Mouse (Mus musculus) embryonic facial prominence, embryonic 10.5 days (tissue): Measurements from ENCODE around the gene Bok. TPM values are rescaled to one million over a fixed set of nuclear protein-coding genes. Genes with fewer than 3 reads are reported as not detected.

ENCODE experiments used
- DNase-seq: peaks from one replicate; pipeline ENCODE4 v3.0.0-alpha.2; 2017; ENCODE audit warnings: low spot score
- H3K27ac ChIP-seq: fragments of 300-500 bp; sonication (generic); replicated peaks from 2 replicates; pipeline ENCODE4 v1.5.1; 2016; ENCODE audit warnings: mild to moderate bottlenecking
- H3K27me3 ChIP-seq: fragments of 300-500 bp; sonication (generic); replicated peaks from 2 replicates; pipeline ENCODE4 v1.6.1; 2016; ENCODE audit warnings: low read depth, mild to moderate bottlenecking; ENCODE audit not compliant: poor library complexity, severe bottlenecking
- H3K36me3 ChIP-seq: fragments of 300-500 bp; sonication (generic); replicated peaks from 2 replicates; pipeline ENCODE4 v1.6.1; 2016; ENCODE audit warnings: mild to moderate bottlenecking, moderate library complexity
- H3K4me1 ChIP-seq: fragments of 300-500 bp; sonication (generic); 2 replicates; pipeline ENCODE4 v1.6.1; 2016
- H3K4me3 ChIP-seq: fragments of 300-500 bp; sonication (generic); 2 replicates; pipeline ENCODE4 v1.5.1; 2016; ENCODE audit warnings: mild to moderate bottlenecking, moderate library complexity
- H3K9me3 ChIP-seq: fragments of 300-500 bp; sonication (generic); 2 replicates; pipeline ENCODE4 v1.6.1; 2016; ENCODE audit warnings: mild to moderate bottlenecking
- WGBS: fragments of 180-500 bp; shearing (Covaris S2); methylation state at CpG from one replicate; pipeline ENCODE4 v1.1.7; 2016; 5-methylcytosine and 5-hydroxymethylcytosine counted together
- polyA plus RNA-seq: library from polyadenylated mRNA; unstranded; fragments of >200 nt; fragmentation: Nextera tagmentation; extraction: Ambion mirVana; gene quantifications from 2 replicates; pipeline ENCODE4 v1.2.1, GENCODE M21; 2016

Gene Bok
- polyA plus RNA-seq, 1 experiment from 2014 or later = 38.6 TPM

DNA sequence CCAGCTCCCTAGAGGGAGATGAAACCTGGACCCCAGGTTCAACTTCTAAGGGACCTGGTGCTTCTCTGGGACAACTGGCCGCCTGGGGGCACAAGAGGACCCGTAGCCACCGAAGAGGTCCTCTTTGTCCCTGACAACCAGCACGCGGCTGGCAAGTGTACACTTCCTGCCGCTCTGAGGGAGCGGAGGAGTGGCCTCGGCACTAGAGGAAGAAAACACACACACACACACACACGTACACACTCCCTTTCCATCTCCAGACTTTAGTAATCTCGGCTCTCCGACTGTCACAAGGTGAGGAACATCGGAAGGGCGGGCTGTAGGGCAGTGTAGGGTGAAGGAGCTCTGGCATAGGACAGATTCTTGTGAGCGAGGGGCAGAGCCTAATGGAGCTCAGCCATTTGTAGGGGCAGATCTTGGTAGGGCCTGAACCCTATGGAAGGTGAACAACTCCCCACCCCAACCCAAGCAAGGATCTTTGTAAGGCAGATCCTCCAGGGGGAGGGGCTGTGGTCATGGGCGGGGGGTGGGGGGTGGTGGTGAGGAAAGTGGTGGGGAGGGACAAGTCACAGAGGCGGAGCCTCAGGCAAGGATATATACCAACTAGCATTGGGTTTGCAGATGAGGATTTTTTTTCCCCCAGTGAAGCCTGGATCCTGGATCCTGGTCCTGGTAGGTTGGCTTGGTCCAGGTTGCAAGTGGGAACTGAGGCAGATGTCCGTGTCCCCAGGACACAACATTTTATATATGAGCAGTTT lies 16.5 kb upstream of the Bok start:
- Histone ChIP-seq H3K9me3 (no peaks in the 10 kb centered on the region), H3K4me3 (peak overlapping the region; percentile 52), H3K36me3 (no peaks in the 10 kb centered on the region), H3K27me3 (0 out of 2 replicates have a peak, but pooled peaks cover 10% of the 10 kb centered on the region), H3K4me1 (peaks cover 35% of the 10 kb centered on the region), H3K27ac (peak overlapping the region; percentile 89)
- whole genome bisulfite sequencing = 9% methylated on average over 17 of the region's 17 CpGs
- peak; percentile 84 for DNase-seq

DNA sequence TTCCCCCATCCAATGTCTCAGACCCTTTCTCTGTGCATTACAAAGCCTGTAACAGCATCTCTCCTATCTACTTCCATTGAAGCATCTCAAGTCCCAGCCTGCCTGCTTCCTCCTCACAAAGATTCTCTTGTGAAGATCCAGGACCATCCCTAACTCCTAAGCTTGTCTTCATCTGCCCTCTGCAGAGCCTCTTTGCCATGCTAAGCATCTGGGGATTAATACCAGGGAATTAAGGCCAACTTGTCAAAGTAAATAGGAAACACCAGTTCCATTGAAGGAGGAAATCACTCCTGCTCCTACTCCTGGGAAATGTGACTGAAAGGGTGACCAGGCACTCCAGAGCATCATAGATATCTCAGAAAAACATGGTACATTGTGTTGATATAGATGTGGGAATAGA lies 15.5 kb upstream of the Bok start:
- H3K36me3 ChIP-seq = no peaks in the 10 kb centered on the region
- H3K27me3 ChIP-seq = 0 out of 2 replicates have a peak, but pooled peaks cover 10% of the 10 kb centered on the region
- no peak overlapping the region for H3K27ac ChIP-seq
- no peak for DNase-seq
- peaks cover 35% of the 10 kb centered on the region for H3K4me1 ChIP-seq
- no peak overlapping the region for H3K4me3 ChIP-seq
- no peaks in the 10 kb centered on the region for H3K9me3 ChIP-seq

DNA sequence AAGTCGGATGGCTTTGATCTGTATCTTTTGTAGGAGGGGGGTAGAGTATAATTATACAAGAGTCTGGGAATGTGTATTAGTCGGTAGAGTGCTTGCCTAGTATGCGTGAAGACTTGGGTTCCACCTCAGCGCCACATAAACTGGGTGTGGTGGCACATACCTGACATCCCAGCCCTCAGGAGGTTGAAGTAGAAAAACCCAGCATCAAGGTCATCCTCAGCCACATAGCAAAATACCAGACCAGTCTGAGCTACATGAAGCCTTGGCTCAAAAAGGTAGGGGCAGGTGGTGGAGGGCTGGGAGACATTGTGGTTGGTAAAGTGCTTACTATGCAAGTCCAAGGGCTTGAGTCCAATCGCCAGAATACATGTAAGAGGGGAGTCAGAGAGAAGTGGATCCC lies 12.8 kb upstream of the Bok start:
- 89% methylated on average over 5 of the region's 5 CpGs for WGBS

GRCm38 (mm10) chr1:93678386-93678785 lies 7.1 kb upstream of the Bok start:
- WGBS = 74% methylated on average over 2 of the region's 2 CpGs
- no peaks in the 10 kb centered on the region for H3K36me3 ChIP-seq
- H3K27ac ChIP-seq = no peak overlapping the region
- no peak overlapping the region for H3K4me3 ChIP-seq
- peaks cover under 1% of the 10 kb centered on the region; the same call in 1 of the 2 replicates for H3K27me3 ChIP-seq
- no peaks in the 10 kb centered on the region for H3K4me1 ChIP-seq
- no peak for DNase-seq
- peaks cover 7% of the 10 kb centered on the region; the same call in 1 of the 2 replicates for H3K9me3 ChIP-seq

More for the DNA sequence above, 12.8 kb upstream of the Bok start:
- Histone ChIP-seq H3K27me3 (no peaks in the 10 kb centered on the region), H3K4me1 (peaks cover 32% of the 10 kb centered on the region), H3K9me3 (no peaks in the 10 kb centered on the region), H3K36me3 (no peaks in the 10 kb centered on the region), H3K27ac (no peak overlapping the region), H3K4me3 (no peak overlapping the region)
- no peak for DNase-seq

DNA sequence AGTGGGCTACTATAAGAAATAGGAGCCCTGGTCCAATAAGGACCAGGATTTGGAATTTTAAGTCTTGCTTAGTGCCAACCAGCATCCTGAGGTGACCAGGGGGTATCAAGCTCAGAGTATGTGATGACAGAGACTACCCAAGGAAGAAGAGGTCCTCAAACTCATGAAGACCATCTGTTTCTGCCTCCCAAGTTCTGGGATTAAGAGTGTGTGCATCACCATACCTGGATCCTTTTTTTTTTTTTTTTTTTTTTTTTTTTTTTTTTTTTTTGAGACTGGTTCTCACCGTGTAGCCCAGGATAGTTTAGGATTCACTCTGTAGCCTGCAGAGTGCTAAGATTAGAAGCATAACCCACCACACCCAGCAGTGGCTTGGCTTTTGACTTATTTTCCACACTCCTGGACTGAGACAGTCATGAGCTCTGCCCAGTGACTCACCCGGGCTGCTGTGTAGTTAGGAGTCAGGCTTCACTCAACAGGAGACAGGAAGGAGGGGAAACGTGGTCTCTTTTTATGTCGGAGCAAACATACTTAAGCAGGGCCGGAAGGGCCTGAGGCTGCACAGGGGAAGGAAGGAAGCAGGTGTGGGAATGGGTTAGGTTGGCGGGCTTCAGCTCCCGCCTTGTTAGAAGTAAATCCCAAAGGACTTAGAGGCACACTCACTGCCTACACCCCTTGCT lies 5.4 kb upstream of the Bok start:
- H3K27ac ChIP-seq = no peak overlapping the region
- no peak overlapping the region for H3K4me3 ChIP-seq
- H3K4me1 ChIP-seq = no peaks in the 10 kb centered on the region
- no peaks in the 10 kb centered on the region for H3K36me3 ChIP-seq
- peaks cover 7% of the 10 kb centered on the region; the same call in 1 of the 2 replicates for H3K9me3 ChIP-seq
- 71% methylated on average over 7 of the region's 7 CpGs for WGBS
- no peak for DNase-seq
- H3K27me3 ChIP-seq = peaks cover 16% of the 10 kb centered on the region

DNA sequence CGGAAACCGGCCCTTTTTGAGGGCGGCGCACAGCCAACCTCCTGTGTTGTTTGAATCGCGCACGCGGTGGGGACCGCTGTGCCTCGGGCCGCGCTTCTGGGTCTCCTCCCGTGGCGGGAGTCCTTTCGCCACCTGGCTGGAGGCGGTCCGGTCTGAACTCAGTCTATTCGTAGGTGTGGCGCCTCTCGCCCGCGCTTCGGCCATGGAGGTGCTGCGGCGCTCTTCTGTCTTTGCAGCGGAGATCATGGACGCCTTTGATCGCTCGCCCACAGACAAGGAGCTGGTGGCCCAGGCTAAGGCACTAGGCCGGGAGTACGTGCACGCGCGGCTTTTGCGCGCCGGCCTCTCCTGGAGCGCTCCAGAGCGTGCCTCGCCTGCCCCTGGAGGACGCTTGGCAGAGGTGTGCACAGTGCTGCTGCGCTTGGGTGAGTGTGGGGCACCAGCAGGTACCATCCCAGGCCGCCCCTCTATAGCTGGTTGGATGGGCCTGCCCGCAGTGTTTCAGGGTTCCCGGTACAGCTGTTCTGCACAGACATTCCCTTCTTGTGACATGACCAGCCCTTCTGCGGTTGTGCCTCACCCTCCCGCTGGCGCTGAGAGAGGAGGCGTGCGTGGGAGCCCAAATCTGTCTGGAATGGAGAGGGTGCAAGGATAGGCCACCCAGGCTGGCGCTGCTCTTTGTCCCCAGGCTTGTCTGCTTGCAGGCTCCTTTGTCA lies 943 bp downstream of the Bok start:
- Histone ChIP-seq H3K27me3 (peaks cover 44% of the 10 kb centered on the region), H3K27ac (peak overlapping the region; percentile 85), H3K36me3 (peaks cover 22% of the 10 kb centered on the region), H3K9me3 (peaks cover 7% of the 10 kb centered on the region; the same call in 1 of the 2 replicates), H3K4me1 (peaks cover 29% of the 10 kb centered on the region), H3K4me3 (peak overlapping the region; percentile 70)
- DNase-seq = peak; percentile 88
- WGBS = 3% methylated on average over 51 of the region's 51 CpGs

DNA sequence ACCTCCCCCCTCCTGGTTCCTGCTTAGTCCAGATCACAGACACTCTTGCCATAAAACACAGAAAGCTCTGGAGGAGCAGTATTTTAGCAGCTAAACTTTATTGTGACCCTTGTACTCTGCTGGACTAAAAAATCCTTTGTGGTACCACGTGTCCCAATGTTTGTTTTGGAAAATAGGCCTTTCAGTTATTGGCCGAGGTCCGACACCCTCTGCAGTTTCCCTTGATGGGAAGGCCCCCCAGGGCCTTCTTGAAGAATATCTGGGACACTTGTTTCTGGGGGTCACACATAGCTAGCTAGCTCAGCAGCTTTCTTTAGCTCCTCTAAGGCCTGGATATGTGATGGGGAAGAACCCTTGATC lies 1.5 kb downstream of the Bok start:
- peak overlapping the region; percentile 85 for H3K27ac ChIP-seq
- H3K4me1 ChIP-seq = peaks cover 29% of the 10 kb centered on the region
- DNase-seq = no peak
- 70% methylated on average over 3 of the region's 3 CpGs for WGBS
- H3K27me3 ChIP-seq = peaks cover 44% of the 10 kb centered on the region
- H3K9me3 ChIP-seq = peaks cover 2% of the 10 kb centered on the region; the same call in 1 of the 2 replicates
- H3K36me3 ChIP-seq = peaks cover 28% of the 10 kb centered on the region
- peak overlapping the region; percentile 70 for H3K4me3 ChIP-seq

DNA sequence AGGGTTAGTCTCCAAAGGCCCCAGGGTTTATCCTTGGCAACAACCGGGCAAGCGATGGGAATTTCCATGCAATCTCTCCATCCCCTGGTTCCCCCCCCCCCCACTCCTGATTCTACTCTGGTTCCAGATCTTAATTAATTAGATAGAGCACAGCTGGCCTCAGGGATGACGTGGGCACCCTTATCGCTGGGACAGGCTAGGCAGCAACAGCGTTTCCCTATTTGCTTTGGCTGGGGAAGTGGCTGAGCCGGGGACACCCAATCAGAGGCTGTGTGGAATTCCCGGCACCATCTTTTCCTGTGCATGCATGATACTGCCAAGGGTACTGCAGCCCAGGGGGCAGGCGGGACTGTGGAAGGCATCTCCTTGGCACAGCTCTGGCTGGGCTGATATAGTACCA lies 2.7 kb downstream of the Bok start:
- H3K36me3 ChIP-seq = peaks cover 33% of the 10 kb centered on the region
- no peaks in the 10 kb centered on the region for H3K9me3 ChIP-seq
- no peak overlapping the region for H3K4me3 ChIP-seq
- peaks cover 44% of the 10 kb centered on the region for H3K27me3 ChIP-seq
- H3K27ac ChIP-seq = no peak overlapping the region
- WGBS = 85% methylated on average over 8 of the region's 8 CpGs
- H3K4me1 ChIP-seq = peaks cover 29% of the 10 kb centered on the region
- no peak for DNase-seq

- peaks cover 28% of the 10 kb centered on the region for H3K27me3 ChIP-seq
- peaks cover 29% of the 10 kb centered on the region for H3K4me1 ChIP-seq
- H3K27ac ChIP-seq = no peak overlapping the region
- DNase-seq = no peak
- H3K36me3 ChIP-seq = peaks cover 44% of the 10 kb centered on the region
- H3K4me3 ChIP-seq = no peak overlapping the region
- 83% methylated on average over 7 of the region's 7 CpGs for WGBS
- no peaks in the 10 kb centered on the region for H3K9me3 ChIP-seq
Measured at GRCm38 (mm10) chr1:93689901-93690496, 4.5 kb downstream of the Bok start.

- 96% methylated on average over 8 of the region's 8 CpGs for WGBS
- Histone ChIP-seq H3K27me3 (peaks cover 17% of the 10 kb centered on the region), H3K27ac (no peak overlapping the region), H3K4me1 (peaks cover 20% of the 10 kb centered on the region), H3K9me3 (no peaks in the 10 kb centered on the region), H3K4me3 (no peak overlapping the region), H3K36me3 (peaks cover 55% of the 10 kb centered on the region)
- no peak for DNase-seq
Measured at GRCm38 (mm10) chr1:93691106-93691505, 5.6 kb downstream of the Bok start.

GRCm38 (mm10) chr1:93691786-93692357 lies 6.4 kb downstream of the Bok start:
- 84% methylated on average over 10 of the region's 10 CpGs for WGBS
- Histone ChIP-seq H3K9me3 (no peaks in the 10 kb centered on the region), H3K27ac (no peak overlapping the region), H3K27me3 (peaks cover 10% of the 10 kb centered on the region), H3K4me1 (peaks cover 12% of the 10 kb centered on the region), H3K36me3 (peaks cover 58% of the 10 kb centered on the region), H3K4me3 (no peak overlapping the region)
- DNase-seq = no peak

GRCm38 (mm10) chr1:93692773-93693172 lies 7.3 kb downstream of the Bok start:
- 91% methylated on average over 9 of the region's 9 CpGs for WGBS

More at GRCm38 (mm10) chr1:93692773-93693172, 7.3 kb downstream of the Bok start:
- Histone ChIP-seq H3K27ac (no peak overlapping the region), H3K4me1 (peaks cover 10% of the 10 kb centered on the region; the same call in 1 of the 2 replicates), H3K9me3 (no peaks in the 10 kb centered on the region), H3K27me3 (0 out of 2 replicates have a peak, but pooled peaks cover under 1% of the 10 kb centered on the region), H3K4me3 (no peak overlapping the region), H3K36me3 (peaks cover 58% of the 10 kb centered on the region)
- DNase-seq = no peak
